Mouse (Mus musculus): ENCODE results near the gene Dcaf1. TPM values are rescaled to one million over a fixed set of nuclear protein-coding genes. Genes with fewer than 3 reads are reported as not detected.

Gene Dcaf1
- polyA plus RNA-seq, 1 experiment from 2014 or later: 20.9 TPM

DNA sequence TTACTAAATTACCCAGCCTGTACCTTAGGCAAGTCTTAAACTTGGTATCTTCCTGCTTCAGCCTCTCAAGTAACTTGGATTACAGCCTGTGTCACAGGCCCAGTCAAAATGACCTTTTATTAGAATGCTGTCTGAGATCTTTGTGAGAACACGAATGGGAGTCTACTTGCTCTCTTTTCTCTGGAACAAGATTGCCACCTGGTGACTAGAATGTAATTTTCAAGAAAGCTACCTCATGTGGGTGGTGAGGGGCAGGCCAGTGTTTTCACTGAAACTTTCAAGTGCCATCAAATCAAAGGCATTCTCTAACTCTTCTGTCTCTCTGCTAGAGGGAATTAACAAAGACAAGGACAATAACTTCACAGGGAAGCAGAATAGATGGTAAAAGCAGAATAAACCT, 92.1 kb downstream of the Dcaf1 start:
- no peak overlapping the region for H3K9ac ChIP-seq
- no peaks in the 10 kb centered on the region for H3K9me3 ChIP-seq
- H3K4me2 ChIP-seq: no peak overlapping the region
- WGBS: 7% methylated on average over 1 of the region's 1 CpGs
- no peaks in the 10 kb centered on the region for H3K36me3 ChIP-seq
- H3K4me3 ChIP-seq: no peak overlapping the region
- ATAC-seq (ENCODE audit: insufficient number of reproducible peaks, low FRiP score, low TSS enrichment, low read depth): no peak
- no peak overlapping the region for H3K27ac ChIP-seq
- H3K4me1 ChIP-seq: no peaks in the 10 kb centered on the region
- H3K27me3 ChIP-seq: no peaks in the 10 kb centered on the region

- no peak overlapping the region for H3K4me2 ChIP-seq
- H3K9ac ChIP-seq: no peak overlapping the region
- no peaks in the 10 kb centered on the region for H3K4me1 ChIP-seq
- 82% methylated on average over 6 of the region's 6 CpGs for WGBS
- no peaks in the 10 kb centered on the region for H3K9me3 ChIP-seq
- ATAC-seq (ENCODE audit: insufficient number of reproducible peaks, low FRiP score, low TSS enrichment, low read depth): no peak
- H3K4me3 ChIP-seq: no peak overlapping the region
- H3K36me3 ChIP-seq: no peaks in the 10 kb centered on the region
- H3K27me3 ChIP-seq: no peaks in the 10 kb centered on the region
- no peak overlapping the region for H3K27ac ChIP-seq
Measured at GRCm38 (mm10) chr9:106914878-106915277, 93.2 kb downstream of the Dcaf1 start.

Other genes starting within 250 kb of the Dcaf1 start
- gene Iqcf6, start 195.3 kb upstream of the Dcaf1 start, polyA plus RNA-seq (2015; fragmentation: Nextera tagmentation; extraction: Ambion mirVana): not detected in 2 replicates
- 0.06 and 0.09 TPM in 2 replicates for gene Grm2, start 165.8 kb upstream of the Dcaf1 start, polyA plus RNA-seq (2015; fragmentation: Nextera tagmentation; extraction: Ambion mirVana)
- 72.9 and 79.5 TPM in 2 replicates for gene Tex264, start 135.9 kb upstream of the Dcaf1 start, polyA plus RNA-seq (2015; fragmentation: Nextera tagmentation; extraction: Ambion mirVana)
- 4.3 and 6.2 TPM in 2 replicates for gene Rad54l2, start 32.7 kb upstream of the Dcaf1 start, polyA plus RNA-seq (2015; fragmentation: Nextera tagmentation; extraction: Ambion mirVana)
- 6.9 and 9.1 TPM in 2 replicates for gene Rbm15b, start 65.6 kb downstream of the Dcaf1 start, polyA plus RNA-seq (2015; fragmentation: Nextera tagmentation; extraction: Ambion mirVana)
- gene Manf, start 70.1 kb downstream of the Dcaf1 start, polyA plus RNA-seq (2015; fragmentation: Nextera tagmentation; extraction: Ambion mirVana): 311 and 319 TPM in 2 replicates

All from limb, embryonic 15.5 days (tissue).